Mouse (Mus musculus) ES-Bruce4 (cell line): ENCODE results near the gene Tmem176a. TPM values are rescaled to one million over a fixed set of nuclear protein-coding genes. Genes with fewer than 3 reads are reported as not detected.

Experiments used
- H3K27ac ChIP-seq: 2 replicates; pipeline ENCODE4 v1.5.1; 2012; ENCODE audit warnings: low read length, inconsistent platforms; ENCODE audit not compliant: insufficient read depth
- H3K27me3 ChIP-seq: 2 replicates; pipeline ENCODE4 v1.6.1; 2012; ENCODE audit warnings: mild to moderate bottlenecking, low read length, inconsistent platforms; ENCODE audit not compliant: control insufficient read depth, poor library complexity, insufficient read depth, severe bottlenecking
- H3K36me3 ChIP-seq: 2 replicates; pipeline ENCODE4 v1.6.1; 2012; ENCODE audit warnings: inconsistent platforms, mild to moderate bottlenecking, low read length, moderate library complexity; ENCODE audit not compliant: control insufficient read depth, poor library complexity, insufficient read depth, severe bottlenecking
- H3K4me1 ChIP-seq: one replicate; pipeline ENCODE4 v1.8.1; 2011; ENCODE audit warnings: low read length; ENCODE audit not compliant: control insufficient read depth, insufficient read depth
- H3K4me3 ChIP-seq: 2 replicates; pipeline ENCODE4 v1.5.1; 2011; ENCODE audit warnings: low read depth, mild to moderate bottlenecking, low read length
- H3K9ac ChIP-seq: 2 replicates; pipeline ENCODE4 v1.6.1; 2012; ENCODE audit warnings: low read depth, mild to moderate bottlenecking, inconsistent platforms; ENCODE audit not compliant: poor library complexity, severe bottlenecking
- H3K9me3 ChIP-seq: replicated peaks from 2 replicates; pipeline ENCODE4 v1.6.1; 2012; ENCODE audit warnings: mild to moderate bottlenecking, low read length, inconsistent platforms; ENCODE audit not compliant: control insufficient read depth, poor library complexity, insufficient read depth, severe bottlenecking
- CTCF ChIP-seq: IDR thresholded peaks from one replicate; pipeline ENCODE4 v1.8.1; 2011; ENCODE audit warnings: low read depth, low read length
- EP300 ChIP-seq: IDR thresholded peaks from 2 replicates; pipeline ENCODE4 v1.6.1; 2011; ENCODE audit warnings: low read depth, low read length; ENCODE audit not compliant: insufficient read depth
- POLR2A ChIP-seq: IDR thresholded peaks from one replicate; pipeline ENCODE4 v1.8.1; 2011; ENCODE audit warnings: low read length; ENCODE audit not compliant: insufficient read depth
- polyA plus RNA-seq: library from polyadenylated mRNA; stranded (reverse); fragments of >200 nt; gene quantifications from 2 replicates; pipeline ENCODE4 v1.2.4, GENCODE M21; 2011; ENCODE audit warnings: low read depth; ENCODE audit not compliant: missing spikeins, insufficient read depth, insufficient read length

The Tmem176a gene
- 13.5 and 15.5 TPM in 2 replicates for polyA plus RNA-seq

GRCm38 (mm10) chr6:48840371-48840969, at the start of gene Tmem176a:
Gene Tmem176a, plus strand, starts transcription at chr6:48840919.
- no peaks in the 10 kb centered on the region for H3K9me3 ChIP-seq
- no peaks in the 10 kb centered on the region for H3K36me3 ChIP-seq
- H3K4me3 ChIP-seq, result no peak within 1 kb of the TSS
- no peaks in the 10 kb centered on the region for H3K4me1 ChIP-seq
- TF ChIP-seq EP300 (no peak), CTCF (no peak), POLR2A (no peak)
- H3K9ac ChIP-seq, result no peak within 1 kb of the TSS
- no peak within 1 kb of the TSS for H3K27ac ChIP-seq
- H3K27me3 ChIP-seq, result no peaks in the 10 kb centered on the region

DNA sequence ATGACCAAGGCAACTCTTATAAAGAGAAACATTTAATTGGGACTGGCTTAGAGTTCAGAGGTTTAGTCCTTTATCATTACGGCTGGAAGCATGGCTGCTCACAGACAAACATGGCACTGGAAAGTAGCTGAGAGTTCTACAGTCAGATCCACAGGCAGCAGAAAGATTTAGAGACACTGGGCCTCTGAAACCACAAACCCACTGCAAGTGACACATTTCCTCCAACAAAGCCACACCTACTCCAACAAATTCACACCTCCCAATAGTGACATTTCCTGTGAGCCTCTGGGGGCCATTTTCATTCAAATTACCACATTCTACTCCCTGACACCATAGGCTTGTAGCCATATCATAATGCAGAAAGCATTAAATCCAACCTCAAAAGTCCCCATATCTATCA, 38.8 kb upstream of the Tmem176a start:
- no peak overlapping the region for H3K27ac ChIP-seq

GRCm38 (mm10) chr6:48803406-48804051, 37.2 kb upstream of the Tmem176a start:
- Histone ChIP-seq H3K27me3 (no peaks in the 10 kb centered on the region), H3K36me3 (no peaks in the 10 kb centered on the region), H3K4me1 (no peaks in the 10 kb centered on the region), H3K27ac (no peak overlapping the region), H3K9ac (no peak overlapping the region), H3K4me3 (no peak overlapping the region), H3K9me3 (no peaks in the 10 kb centered on the region)
- TF ChIP-seq EP300, result no peak
- no peak for TF ChIP-seq POLR2A

More for the DNA sequence above, 38.8 kb upstream of the Tmem176a start:
- H3K36me3 ChIP-seq, result no peaks in the 10 kb centered on the region
- H3K9me3 ChIP-seq, result no peaks in the 10 kb centered on the region
- H3K4me1 ChIP-seq, result no peaks in the 10 kb centered on the region
- H3K9ac ChIP-seq, result no peak overlapping the region
- H3K4me3 ChIP-seq, result no peak overlapping the region
- TF ChIP-seq EP300, result no peak
- no peak for TF ChIP-seq POLR2A
- TF ChIP-seq CTCF, result no peak
- no peaks in the 10 kb centered on the region for H3K27me3 ChIP-seq

GRCm38 (mm10) chr6:48804346-48804745, 36.4 kb upstream of the Tmem176a start:
- Histone ChIP-seq H3K4me3 (no peak overlapping the region), H3K36me3 (no peaks in the 10 kb centered on the region), H3K9ac (no peak overlapping the region), H3K4me1 (no peaks in the 10 kb centered on the region), H3K27ac (no peak overlapping the region), H3K27me3 (no peaks in the 10 kb centered on the region), H3K9me3 (no peaks in the 10 kb centered on the region)
- TF ChIP-seq EP300 (no peak), CTCF (no peak), POLR2A (no peak)

DNA sequence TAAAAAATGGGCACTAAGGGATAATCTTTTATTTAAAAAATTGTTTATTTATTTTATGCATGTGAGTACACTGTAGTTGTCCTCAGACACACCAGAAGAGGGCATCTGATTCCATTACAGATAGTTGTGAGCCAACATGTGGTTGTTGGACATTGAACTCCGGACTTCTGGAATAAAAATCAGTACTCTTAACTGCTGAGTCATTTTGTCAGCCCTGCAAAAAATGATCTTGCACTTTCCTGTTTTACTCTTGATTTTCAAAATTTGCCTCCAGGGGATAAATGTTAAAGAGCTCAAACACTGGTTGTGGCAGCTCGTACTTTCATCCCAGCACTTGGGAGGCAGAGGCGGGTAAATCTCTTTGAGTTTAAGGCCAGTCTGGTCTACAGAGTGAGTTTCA, 34.0 kb upstream of the Tmem176a start:
- H3K27ac ChIP-seq, result no peak overlapping the region
- H3K27me3 ChIP-seq, result no peaks in the 10 kb centered on the region
- TF ChIP-seq POLR2A (no peak), CTCF (no peak), EP300 (no peak)
- no peaks in the 10 kb centered on the region for H3K36me3 ChIP-seq
- H3K4me3 ChIP-seq, result no peak overlapping the region
- H3K4me1 ChIP-seq, result no peaks in the 10 kb centered on the region
- H3K9me3 ChIP-seq, result no peaks in the 10 kb centered on the region
- H3K9ac ChIP-seq, result no peak overlapping the region

- H3K4me3 ChIP-seq, result no peak overlapping the region
- no peaks in the 10 kb centered on the region for H3K36me3 ChIP-seq
- TF ChIP-seq EP300, result no peak
- TF ChIP-seq CTCF, result no peak
- H3K4me1 ChIP-seq, result no peaks in the 10 kb centered on the region
- no peaks in the 10 kb centered on the region for H3K9me3 ChIP-seq
- H3K27me3 ChIP-seq, result no peaks in the 10 kb centered on the region
- no peak overlapping the region for H3K9ac ChIP-seq
- no peak overlapping the region for H3K27ac ChIP-seq
Observed at GRCm38 (mm10) chr6:48809494-48810219, 31.1 kb upstream of the Tmem176a start.
